Mouse (Mus musculus): ENCODE measurements at regions not wholly inside any gene's neighbourhood (a gene's known extent, or its start where the extent isn't known, plus 50 kb on each side); places are given as distances from the start of the nearest gene placed in this dataset.
"Not testable (repeated sequence)": the region's sequence is repeated elsewhere in the genome, so short reads cannot be mapped to it uniquely, and the experiment has no call there.

DNA sequence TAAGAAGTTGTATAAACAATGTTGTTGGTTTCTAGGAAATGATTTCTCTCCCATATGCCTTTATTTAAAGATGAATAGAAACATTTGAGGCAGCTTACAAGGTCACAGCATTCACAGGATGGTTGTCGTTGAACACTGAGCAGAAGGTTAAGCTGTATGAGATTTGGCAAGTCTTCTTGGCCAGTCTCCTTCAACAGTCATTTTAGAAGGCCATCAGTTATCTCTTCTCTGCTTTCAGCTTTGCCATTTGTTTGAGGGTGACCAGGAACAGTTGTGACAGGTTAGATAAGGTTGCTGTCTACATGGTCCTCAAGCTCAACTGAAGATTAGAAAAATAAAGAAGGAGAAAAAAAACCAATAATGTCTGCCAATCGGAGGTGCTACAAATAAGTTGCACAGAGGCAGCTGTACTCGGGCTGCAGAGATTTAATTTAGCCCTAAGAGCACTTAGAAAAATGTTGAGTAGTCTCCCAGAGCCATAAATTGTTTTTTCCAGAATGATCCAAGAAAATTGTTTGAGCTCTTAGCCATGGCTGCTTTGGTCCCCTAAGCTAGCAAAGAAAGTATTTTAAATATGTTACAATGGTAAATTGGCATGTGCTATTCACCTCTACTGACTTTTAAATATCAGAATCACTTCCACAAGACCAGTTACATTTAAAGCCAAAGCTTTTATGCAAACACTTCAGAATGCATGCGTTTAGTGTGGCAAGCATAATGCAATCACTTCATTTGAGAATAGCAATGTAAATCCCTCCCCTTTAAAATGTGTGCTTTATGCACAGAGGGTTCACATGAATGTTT lies 1025.6 kb downstream of the Diaph3 start:
- 67% methylated on average over 4 of the region's 4 CpGs for WGBS
- H3K4me1 ChIP-seq = no peaks in the 10 kb centered on the region
- no peak overlapping the region for H3K27ac ChIP-seq
- no peaks in the 10 kb centered on the region for H3K27me3 ChIP-seq
- no peak overlapping the region for H3K4me2 ChIP-seq (replicated peaks)
- no peaks in the 10 kb centered on the region for H3K36me3 ChIP-seq
- H3K4me3 ChIP-seq = no peak overlapping the region
- no peak for ATAC-seq (ENCODE audit: low FRiP score)
- no peak overlapping the region for H3K9ac ChIP-seq
- no peaks in the 10 kb centered on the region for H3K9me3 ChIP-seq (replicated peaks)

DNA sequence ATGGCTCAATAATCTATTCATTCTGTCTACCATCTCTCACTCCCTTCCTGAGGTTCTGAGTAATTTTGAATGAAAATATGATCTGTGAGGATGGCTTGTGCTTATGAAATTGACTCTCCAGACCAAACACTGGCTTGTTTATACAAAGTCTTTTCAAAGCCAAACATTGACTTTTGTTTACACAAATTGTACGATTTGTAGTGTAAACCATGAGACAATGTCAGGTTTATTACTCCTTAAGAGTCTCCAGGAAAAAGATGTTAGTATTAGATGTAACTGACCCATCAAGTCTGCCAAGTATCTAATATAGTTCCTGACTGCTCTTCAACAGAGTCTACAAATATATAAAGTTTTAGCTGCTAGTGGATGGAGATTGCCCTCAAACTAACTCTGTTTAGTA lies 1039.5 kb downstream of the Diaph3 start:
- H3K36me3 ChIP-seq = no peaks in the 10 kb centered on the region

GRCm38 (mm10) chr14:86070313-86071100 lies 1070.5 kb downstream of the Diaph3 start:
- no peaks in the 10 kb centered on the region for H3K4me1 ChIP-seq
- H3K4me3 ChIP-seq = no peak overlapping the region
- no peak for ATAC-seq (ENCODE audit: low FRiP score)
- H3K9me3 ChIP-seq (replicated peaks) = no peaks in the 10 kb centered on the region
- H3K4me2 ChIP-seq (replicated peaks) = no peak overlapping the region
- no peak overlapping the region for H3K27ac ChIP-seq
- no peak overlapping the region for H3K9ac ChIP-seq
- no peaks in the 10 kb centered on the region for H3K36me3 ChIP-seq
- no peaks in the 10 kb centered on the region for H3K27me3 ChIP-seq
- WGBS = 80% methylated on average over 6 of the region's 6 CpGs

More for the DNA sequence above, 1039.5 kb downstream of the Diaph3 start:
- H3K4me1 ChIP-seq = no peaks in the 10 kb centered on the region
- no peak overlapping the region for H3K4me3 ChIP-seq
- no peak overlapping the region for H3K4me2 ChIP-seq (replicated peaks)
- no peak overlapping the region for H3K9ac ChIP-seq
- no peak overlapping the region for H3K27ac ChIP-seq
- no peak for ATAC-seq (ENCODE audit: low FRiP score)
- H3K9me3 ChIP-seq (replicated peaks) = no peaks in the 10 kb centered on the region
- 74% methylated on average over 1 of the region's 1 CpGs for WGBS
- H3K27me3 ChIP-seq = no peaks in the 10 kb centered on the region

DNA sequence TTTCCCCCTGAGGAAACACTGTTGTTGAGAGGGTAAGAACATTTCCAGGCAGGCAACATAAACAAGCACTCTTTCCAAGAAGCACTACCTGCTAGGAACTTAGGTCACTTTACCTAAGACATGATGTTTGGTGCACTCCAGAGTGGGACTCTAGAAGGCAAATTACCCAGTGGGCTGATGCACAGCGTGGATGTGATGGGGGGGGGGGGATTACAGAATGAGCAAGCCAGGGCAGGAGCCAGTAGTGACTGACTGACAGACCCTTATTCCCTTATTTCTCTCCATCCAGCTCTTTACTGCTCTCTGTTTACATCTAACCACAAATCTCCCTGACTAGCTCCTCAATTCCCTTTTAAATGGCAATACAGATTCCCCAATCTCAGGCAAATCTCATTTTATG lies 1071.7 kb downstream of the Diaph3 start:
- no peaks in the 10 kb centered on the region for H3K36me3 ChIP-seq
- H3K9me3 ChIP-seq (replicated peaks) = no peaks in the 10 kb centered on the region
- no peak overlapping the region for H3K4me2 ChIP-seq (replicated peaks)
- H3K4me1 ChIP-seq = no peaks in the 10 kb centered on the region
- no peak overlapping the region for H3K4me3 ChIP-seq
- no peak overlapping the region for H3K9ac ChIP-seq
- no peak overlapping the region for H3K27ac ChIP-seq
- ATAC-seq (ENCODE audit: low FRiP score) = no peak
- 92% methylated on average over 1 of the region's 1 CpGs for WGBS
- H3K27me3 ChIP-seq = no peaks in the 10 kb centered on the region

DNA sequence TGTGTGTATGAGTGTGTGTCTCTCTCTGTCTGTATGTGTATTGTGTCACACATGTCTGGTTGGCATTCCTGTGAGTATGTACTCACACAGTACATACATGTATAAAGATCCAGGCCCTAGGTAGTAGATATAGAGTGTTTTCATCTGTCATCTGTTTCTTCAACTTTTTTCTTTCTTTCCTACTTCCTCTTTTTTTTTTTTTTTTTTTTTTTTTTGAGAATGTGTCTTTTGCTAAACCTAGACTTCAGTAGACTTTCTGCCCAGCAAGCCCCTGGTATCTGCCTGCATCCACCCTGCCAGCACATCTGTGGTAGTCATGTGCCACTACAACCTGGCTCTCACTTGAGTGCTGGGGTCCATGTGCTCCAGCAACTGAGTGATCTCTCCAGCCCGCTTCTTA lies 1073.3 kb downstream of the Diaph3 start:
- H3K9ac ChIP-seq = no peak overlapping the region
- H3K4me2 ChIP-seq (replicated peaks) = no peak overlapping the region
- H3K36me3 ChIP-seq = no peaks in the 10 kb centered on the region
- H3K9me3 ChIP-seq (replicated peaks) = no peaks in the 10 kb centered on the region
- no peak overlapping the region for H3K4me3 ChIP-seq
- no peaks in the 10 kb centered on the region for H3K27me3 ChIP-seq
- H3K4me1 ChIP-seq = no peaks in the 10 kb centered on the region
- no peak for ATAC-seq (ENCODE audit: low FRiP score)
- H3K27ac ChIP-seq = no peak overlapping the region
- WGBS = 85% methylated on average over 1 of the region's 1 CpGs

DNA sequence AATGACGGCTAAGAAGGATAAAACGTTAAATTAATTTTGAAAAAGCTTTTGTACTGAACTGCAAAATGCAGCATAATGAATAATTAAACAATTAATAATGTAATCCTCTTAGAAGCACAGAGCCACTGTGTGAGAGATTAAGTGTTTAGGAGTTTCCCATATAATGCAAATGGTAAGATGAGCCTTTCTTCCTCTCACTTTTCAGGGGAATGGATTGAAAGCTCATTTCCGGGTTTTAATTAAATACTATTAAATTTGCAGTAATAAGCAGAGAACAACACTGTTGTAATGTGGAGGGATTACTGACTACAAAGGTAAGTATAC lies 1077.5 kb downstream of the Diaph3 start:
- no peak overlapping the region for H3K4me3 ChIP-seq
- H3K4me2 ChIP-seq (replicated peaks) = no peak overlapping the region
- no peaks in the 10 kb centered on the region for H3K27me3 ChIP-seq
- WGBS = 72% methylated on average over 3 of the region's 3 CpGs
- H3K27ac ChIP-seq = no peak overlapping the region
- no peaks in the 10 kb centered on the region for H3K4me1 ChIP-seq
- H3K9ac ChIP-seq = no peak overlapping the region
- H3K9me3 ChIP-seq (replicated peaks) = no peaks in the 10 kb centered on the region
- no peak for ATAC-seq (ENCODE audit: low FRiP score)
- no peaks in the 10 kb centered on the region for H3K36me3 ChIP-seq

DNA sequence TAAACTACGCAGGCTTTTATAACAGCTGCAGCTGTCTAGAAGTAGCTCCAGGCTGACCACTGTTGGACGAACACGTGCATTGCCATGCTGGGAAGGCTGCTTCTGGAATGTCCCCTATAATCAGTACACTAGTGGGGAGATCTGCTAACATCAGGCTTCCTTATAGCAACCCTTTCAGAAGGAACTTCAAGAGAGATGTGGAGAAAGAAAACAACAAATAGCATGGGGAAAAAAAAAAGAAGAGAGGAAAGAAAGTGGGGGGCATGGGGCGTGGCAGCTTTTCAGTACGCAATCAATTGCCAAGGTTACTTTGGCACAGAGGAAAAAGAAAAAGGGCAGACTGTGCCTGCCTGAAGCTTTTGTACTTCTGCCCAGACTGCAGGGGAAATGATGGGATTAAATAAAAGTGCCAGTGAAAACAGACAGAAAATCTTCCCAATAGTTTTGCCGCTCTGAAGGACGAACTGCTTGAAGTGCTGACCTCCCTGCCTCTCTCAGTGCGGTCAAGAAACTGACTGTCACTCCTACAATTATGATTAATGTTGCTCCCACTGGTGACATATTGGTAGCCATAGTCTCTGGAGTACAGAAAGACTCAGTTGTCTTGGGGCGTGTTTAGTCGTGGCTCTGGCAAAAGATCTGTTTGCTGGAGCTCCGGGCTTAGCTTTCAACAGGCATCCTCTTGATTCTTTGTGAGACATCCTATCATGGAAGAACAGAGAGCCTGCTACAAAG lies 1078.0 kb downstream of the Diaph3 start:
- no peak for ATAC-seq (ENCODE audit: low FRiP score)
- no peaks in the 10 kb centered on the region for H3K9me3 ChIP-seq (replicated peaks)
- 71% methylated on average over 11 of the region's 11 CpGs for WGBS

GRCm38 (mm10) chr14:86056991-86057390 lies 1084.0 kb downstream of the Diaph3 start:
- no peak for ATAC-seq (ENCODE audit: low FRiP score)
- H3K27ac ChIP-seq = no peak overlapping the region
- 72% methylated on average over 4 of the region's 4 CpGs for WGBS
- H3K9ac ChIP-seq = no peak overlapping the region
- H3K27me3 ChIP-seq = no peaks in the 10 kb centered on the region
- no peaks in the 10 kb centered on the region for H3K4me1 ChIP-seq
- H3K4me2 ChIP-seq (replicated peaks) = no peak overlapping the region
- no peaks in the 10 kb centered on the region for H3K9me3 ChIP-seq (replicated peaks)
- no peaks in the 10 kb centered on the region for H3K36me3 ChIP-seq
- H3K4me3 ChIP-seq = no peak overlapping the region

More for the DNA sequence above, 1078.0 kb downstream of the Diaph3 start:
- no peak overlapping the region for H3K4me3 ChIP-seq
- no peaks in the 10 kb centered on the region for H3K4me1 ChIP-seq
- no peaks in the 10 kb centered on the region for H3K27me3 ChIP-seq
- H3K36me3 ChIP-seq = no peaks in the 10 kb centered on the region
- no peak overlapping the region for H3K27ac ChIP-seq
- no peak overlapping the region for H3K9ac ChIP-seq
- no peak overlapping the region for H3K4me2 ChIP-seq (replicated peaks)

DNA sequence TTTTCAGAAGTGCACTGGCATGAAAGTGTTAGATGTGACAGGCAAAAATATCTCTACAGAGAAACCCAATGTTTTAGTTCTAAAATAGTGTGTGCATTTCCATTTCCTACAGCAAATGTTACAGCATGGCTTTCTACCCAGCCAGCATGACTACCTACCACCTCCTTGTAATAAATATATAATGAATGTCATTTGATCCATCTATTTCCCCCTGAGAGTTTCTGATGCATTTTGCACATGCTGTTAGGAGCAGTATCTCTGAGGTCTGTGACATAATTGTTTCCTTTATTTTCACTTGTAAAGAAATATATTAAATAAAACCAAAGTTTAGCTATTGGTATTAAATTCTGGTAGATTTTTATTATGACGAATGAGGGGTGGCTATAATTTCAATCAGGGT lies 1086.4 kb downstream of the Diaph3 start:
- ATAC-seq (ENCODE audit: low FRiP score) = no peak
- H3K4me1 ChIP-seq = no peaks in the 10 kb centered on the region
- H3K27me3 ChIP-seq = no peaks in the 10 kb centered on the region
- H3K4me2 ChIP-seq (replicated peaks) = no peak overlapping the region
- H3K27ac ChIP-seq = no peak overlapping the region
- 86% methylated on average over 1 of the region's 1 CpGs for WGBS
- no peak overlapping the region for H3K4me3 ChIP-seq
- no peaks in the 10 kb centered on the region for H3K36me3 ChIP-seq
- H3K9me3 ChIP-seq (replicated peaks) = no peaks in the 10 kb centered on the region
- no peak overlapping the region for H3K9ac ChIP-seq

GRCm38 (mm10) chr14:86029401-86029800 lies 1111.6 kb downstream of the Diaph3 start:
- H3K27ac ChIP-seq = no peak overlapping the region
- no peaks in the 10 kb centered on the region for H3K9me3 ChIP-seq (replicated peaks)
- no peaks in the 10 kb centered on the region for H3K36me3 ChIP-seq
- no peak overlapping the region for H3K4me3 ChIP-seq
- H3K9ac ChIP-seq = no peak overlapping the region
- no peak for ATAC-seq (ENCODE audit: low FRiP score)
- H3K27me3 ChIP-seq = no peaks in the 10 kb centered on the region
- no peak overlapping the region for H3K4me2 ChIP-seq (replicated peaks)
- no peaks in the 10 kb centered on the region for H3K4me1 ChIP-seq

- ATAC-seq (ENCODE audit: low FRiP score); H3K27ac ChIP-seq; H3K4me1 ChIP-seq; H3K36me3 ChIP-seq; H3K9ac ChIP-seq; H3K4me3 ChIP-seq; H3K27me3 ChIP-seq; H3K4me2 ChIP-seq (replicated peaks); H3K9me3 ChIP-seq (replicated peaks): not testable (repeated sequence)
- WGBS = 76% methylated on average over 2 of the region's 2 CpGs
Measured at GRCm38 (mm10) chr14:86017611-86018010, 1123.4 kb downstream of the Diaph3 start.

Measured in hindbrain, embryonic 12.5 days (tissue).